Mouse (Mus musculus) left cerebral cortex, adult 18-20 months (tissue): Measurements from ENCODE around the gene Hsf5. TPM values are rescaled to one million over a fixed set of nuclear protein-coding genes. Genes with fewer than 3 reads are reported as not detected.

Experiments used
- DNase-seq, 2 experiments: peaks; one replicate each; pipeline ENCODE4 v3.0.0; 2021 to 2022; ENCODE audit warnings: low spot score in 2 of 2, mixed read lengths in 1 of 2
- total RNA-seq, 2 experiments: library from RNA; stranded (reverse); gene quantifications; 2 replicates each; pipeline ENCODE4 v1.2.3; 2021

Hsf5 gene
- total RNA-seq, 2 experiments from 2014 or later, result 0.49 to 0.58 TPM

GRCm38 (mm10) chr11:87687246-87688225 is 70.6 kb downstream of the Hsf5 start:
- no peak for DNase-seq

GRCm38 (mm10) chr11:87688478-87689203 is 71.7 kb downstream of the Hsf5 start:
- DNase-seq, result no peak

- no peak for DNase-seq
Measured at GRCm38 (mm10) chr11:87689402-87689808, 72.4 kb downstream of the Hsf5 start.

- no peak for DNase-seq
Measured at GRCm38 (mm10) chr11:87690054-87690740, 73.2 kb downstream of the Hsf5 start.

- DNase-seq, result no peak
Measured at GRCm38 (mm10) chr11:87697131-87697682, 80.2 kb downstream of the Hsf5 start.

GRCm38 (mm10) chr11:87698126-87698525 is 81.2 kb downstream of the Hsf5 start:
- DNase-seq, result no peak

GRCm38 (mm10) chr11:87701108-87701507 is 84.1 kb downstream of the Hsf5 start:
- no peak for DNase-seq

GRCm38 (mm10) chr11:87701877-87702620 is 85.1 kb downstream of the Hsf5 start:
- no peak for DNase-seq

- DNase-seq, result no peak
Measured at GRCm38 (mm10) chr11:87703654-87704053, 86.7 kb downstream of the Hsf5 start.

- no peak for DNase-seq
Measured at GRCm38 (mm10) chr11:87704289-87704688, 87.3 kb downstream of the Hsf5 start.

GRCm38 (mm10) chr11:87707570-87707969 is 90.6 kb downstream of the Hsf5 start:
- no peak for DNase-seq

- no peak for DNase-seq
Measured at GRCm38 (mm10) chr11:87708979-87709378, 92.0 kb downstream of the Hsf5 start.

Other genes with a start within 250 kb of the Hsf5 start
- 1 to 10 TPM; 3.1 to 4.2 TPM for gene Rad51c, start 212.2 kb upstream of the Hsf5 start, total RNA-seq
- under 1 TPM; 0.14 to 0.30 TPM for gene Tex14, start 212.1 kb upstream of the Hsf5 start, total RNA-seq
- under 1 TPM in 1 of 2 experiments, not detected in 1; 0.21 TPM for gene Gm11492, start 50.5 kb upstream of the Hsf5 start, total RNA-seq
- 100 to 1,000 TPM; 175 to 183 TPM for gene Sept4, start 48.3 kb upstream of the Hsf5 start, total RNA-seq
- 100 to 1,000 TPM in 1 of 2 experiments, 10 to 100 TPM in 1; 93.9 to 101 TPM for gene Mtmr4, start 25.0 kb upstream of the Hsf5 start, total RNA-seq
- 1 to 10 TPM; 2.1 to 2.2 TPM for gene Rnf43, start 45.6 kb downstream of the Hsf5 start, total RNA-seq
- 10 to 100 TPM; 80.1 to 87.1 TPM for gene Supt4a, start 120.4 kb downstream of the Hsf5 start, total RNA-seq
- 100 to 1,000 TPM; 172 to 177 TPM for gene Tspoap1, start 143.4 kb downstream of the Hsf5 start, total RNA-seq
- under 1 TPM in 1 of 2 experiments, not detected in 1; 0.26 TPM for gene Mpo, start 176.4 kb downstream of the Hsf5 start, total RNA-seq
- gene Lpo, start 211.1 kb downstream of the Hsf5 start, total RNA-seq, result under 1 TPM; 0.28 to 0.37 TPM
- 1 to 10 TPM; 3.9 to 4.1 TPM for gene Mks1, start 236.1 kb downstream of the Hsf5 start, total RNA-seq